Mouse (Mus musculus): Measurements from ENCODE around the gene Zswim8. TPM values are rescaled to one million over a fixed set of nuclear protein-coding genes. Genes with fewer than 3 reads are reported as not detected.

The Zswim8 gene
- total RNA-seq (2023): 138 TPM

GRCm38 (mm10) chr14:20707201-20708190, at the start of gene Zswim8:
Gene Zswim8 (plus strand): TSS chr14:20707552.

GRCm38 (mm10) chr14:20668154-20668810, 39.1 kb upstream of the Zswim8 start, which contains the start of gene Synpo2l:
Gene Synpo2l (minus strand): TSS chr14:20668354.

GRCm38 (mm10) chr14:20674064-20674833, 33.1 kb upstream of the Zswim8 start, which contains the start of gene Sec24c:
Gene Sec24c (plus strand): TSS chr14:20674308.

GRCm38 (mm10) chr14:20694884-20695760, 12.2 kb upstream of the Zswim8 start, which contains the start of gene Fut11:
Gene Fut11 (plus strand): TSS chr14:20694968.

GRCm38 (mm10) chr14:20702741-20703381, 4.5 kb upstream of the Zswim8 start, which contains the start of gene Chchd1:
Gene Chchd1 (plus strand): TSS chr14:20703006.

GRCm38 (mm10) chr14:20733952-20734774, 26.8 kb downstream of the Zswim8 start, which contains the start of gene Ndst2:
Gene Ndst2 (minus strand): TSS chr14:20734562.

Other genes starting within 250 kb of the Zswim8 start
- gene Anxa7, start 227.4 kb upstream of the Zswim8 start, total RNA-seq (2023): 43.8 TPM
- gene Mss51, start 210.7 kb upstream of the Zswim8 start, total RNA-seq (2023): 7.5 TPM
- 98.7 TPM for gene Ppp3cb, start 161.0 kb upstream of the Zswim8 start, total RNA-seq (2023)
- 3.5 TPM for gene Usp54, start 66.5 kb upstream of the Zswim8 start, total RNA-seq (2023)
- not detected for gene Myoz1, start 51.0 kb upstream of the Zswim8 start, total RNA-seq (2023)
- gene Synpo2l, start 39.2 kb upstream of the Zswim8 start, total RNA-seq (2023): not detected
- 246 TPM for gene Sec24c, start 33.2 kb upstream of the Zswim8 start, total RNA-seq (2023)
- 7.0 TPM for gene Fut11, start 12.6 kb upstream of the Zswim8 start, total RNA-seq (2023)
- gene Chchd1, start 4.5 kb upstream of the Zswim8 start, total RNA-seq (2023): 36.4 TPM
- 39.7 TPM for gene Ndst2, start 27.0 kb downstream of the Zswim8 start, total RNA-seq (2023)
- 64.0 TPM for gene Camk2g, start 86.5 kb downstream of the Zswim8 start, total RNA-seq (2023)
- 0.43 TPM for gene Plau, start 129.1 kb downstream of the Zswim8 start, total RNA-seq (2023)
- gene Vcl, start 221.8 kb downstream of the Zswim8 start, total RNA-seq (2023): 3.5 TPM

Data from CD8-positive naive resting alpha-beta T cell, adult 57 days (primary cell).